Mouse (Mus musculus): ENCODE results near the gene Cpne1.
"Not testable (repeated sequence)": the region's sequence is repeated elsewhere in the genome, so short reads cannot be mapped to it uniquely, and the experiment has no call there.

The Cpne1 gene

DNA sequence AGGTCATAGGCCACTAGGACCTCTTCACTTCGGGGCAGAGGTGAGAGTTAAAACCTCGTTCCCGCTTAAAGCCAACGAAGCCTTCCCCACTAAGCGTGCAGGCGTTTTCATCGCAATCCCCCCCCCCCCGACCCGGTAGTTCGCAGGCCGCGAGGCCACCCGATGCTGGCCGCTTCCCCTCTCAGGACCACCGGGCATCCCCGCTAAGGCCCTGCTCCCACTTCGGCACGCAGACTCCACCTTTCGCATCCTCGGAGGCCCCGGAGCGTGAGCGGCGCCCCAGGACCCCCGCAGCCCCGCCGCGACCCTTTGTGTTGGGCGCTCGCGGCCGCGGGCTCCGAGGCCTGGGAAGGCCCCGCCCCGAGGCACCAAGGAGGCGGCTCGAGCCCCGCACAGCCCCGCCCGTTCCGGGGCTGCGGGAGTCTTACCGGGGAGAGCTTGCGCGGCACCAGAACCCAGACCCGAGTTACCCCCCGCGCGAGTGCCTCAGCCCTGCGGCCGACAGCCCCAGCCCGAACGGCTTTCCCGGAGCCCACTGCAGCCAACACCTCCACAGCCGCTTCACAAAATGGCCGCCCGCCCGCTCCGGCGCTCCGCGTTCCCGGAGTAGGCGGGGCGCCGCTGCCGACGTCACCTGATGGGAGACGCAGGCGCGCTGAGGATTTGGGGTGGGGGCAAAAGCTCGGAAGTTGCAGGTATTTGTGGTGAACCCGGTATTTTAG is at the start of gene Cpne1, which contains the start of gene Rbm12:
TSS of gene Cpne1 (minus strand) at position 608 of the 722 bp plus-strand sequence.
TSS of gene Rbm12 (minus strand) at position 621 of the 722 bp plus-strand sequence.
- in situ Hi-C loops (cut with MseI, MboI), result no loop called here

DNA sequence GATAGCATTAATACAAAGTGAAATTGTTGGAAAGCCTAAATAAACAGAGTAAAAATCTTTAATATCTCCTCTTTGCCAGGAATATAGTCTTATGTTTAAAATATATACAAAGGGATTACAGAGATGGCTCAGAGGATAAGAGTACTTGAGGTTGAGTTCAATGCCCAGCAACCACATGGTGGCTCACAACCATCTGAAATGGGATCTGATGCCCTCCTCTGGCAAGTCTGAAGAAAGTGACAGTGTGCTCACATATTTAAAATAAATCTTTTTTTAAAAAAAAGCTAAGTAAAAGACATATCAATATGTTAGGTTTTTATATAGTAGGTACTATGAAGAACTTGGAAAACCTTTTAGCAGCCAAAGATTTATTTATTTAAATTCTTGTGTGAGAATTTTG is 39.8 kb upstream of the Cpne1 start:
- in situ Hi-C loops (cut with MseI, MboI), result no loop called here

GRCm38 (mm10) chr2:156147316-156147915 is 35.7 kb upstream of the Cpne1 start:
- in situ Hi-C loops (cut with MseI, MboI), result no loop called here

- in situ Hi-C loops (cut with MseI, MboI), result no loop called here
Observed at GRCm38 (mm10) chr2:156146272-156146989, 34.7 kb upstream of the Cpne1 start.

- in situ Hi-C loops (cut with MseI, MboI), result no loop called here
Observed at GRCm38 (mm10) chr2:156145486-156146130, 33.8 kb upstream of the Cpne1 start.

- in situ Hi-C loops (cut with MseI, MboI), result no loop called here
Observed at GRCm38 (mm10) chr2:156143953-156144724, 32.4 kb upstream of the Cpne1 start, which contains the start of the genes Romo1 and Nfs1. Romo1 (plus strand) TSS chr2:156144039. Nfs1 (minus strand) TSS chr2:156144186.

GRCm38 (mm10) chr2:156143367-156143766 is 31.6 kb upstream of the Cpne1 start:
- in situ Hi-C loops (cut with MseI, MboI), result no loop called here

- in situ Hi-C loops (cut with MseI, MboI), result no loop called here
Observed at GRCm38 (mm10) chr2:156142820-156143219, 31.1 kb upstream of the Cpne1 start.

- in situ Hi-C loops (cut with MseI, MboI), result no loop called here
Observed at GRCm38 (mm10) chr2:156135695-156136094, 23.9 kb upstream of the Cpne1 start.

GRCm38 (mm10) chr2:156134161-156134560 is 22.4 kb upstream of the Cpne1 start:
- in situ Hi-C loops (cut with MseI, MboI), result no loop called here

DNA sequence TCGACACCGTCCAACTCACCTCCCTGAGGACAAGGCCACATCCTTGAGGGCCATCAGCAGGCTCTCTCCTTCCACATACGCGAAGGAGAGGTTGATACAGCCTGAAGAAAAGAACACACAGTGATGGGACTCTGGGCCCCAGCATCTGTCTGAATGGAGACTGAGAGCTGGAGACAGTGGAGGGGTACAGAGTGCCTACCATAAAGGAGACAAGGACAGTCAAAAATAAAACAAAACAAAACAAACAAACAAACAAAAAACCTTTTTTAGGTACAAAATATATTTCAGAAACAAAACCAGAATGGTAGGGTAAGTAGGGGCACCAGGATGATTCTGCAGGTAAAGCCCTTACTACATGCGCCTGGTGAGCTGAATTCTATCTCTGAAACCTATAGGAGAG is 15.2 kb upstream of the Cpne1 start, which contains the start of gene Gm28036:
TSS of gene Gm28036 (minus strand) at position 101 of the 400 bp plus-strand sequence.
- in situ Hi-C loops (cut with MseI, MboI), result no loop called here

- in situ Hi-C loops (cut with MseI, MboI), result no loop called here
Observed at GRCm38 (mm10) chr2:156123731-156124130, 12.0 kb upstream of the Cpne1 start.

DNA sequence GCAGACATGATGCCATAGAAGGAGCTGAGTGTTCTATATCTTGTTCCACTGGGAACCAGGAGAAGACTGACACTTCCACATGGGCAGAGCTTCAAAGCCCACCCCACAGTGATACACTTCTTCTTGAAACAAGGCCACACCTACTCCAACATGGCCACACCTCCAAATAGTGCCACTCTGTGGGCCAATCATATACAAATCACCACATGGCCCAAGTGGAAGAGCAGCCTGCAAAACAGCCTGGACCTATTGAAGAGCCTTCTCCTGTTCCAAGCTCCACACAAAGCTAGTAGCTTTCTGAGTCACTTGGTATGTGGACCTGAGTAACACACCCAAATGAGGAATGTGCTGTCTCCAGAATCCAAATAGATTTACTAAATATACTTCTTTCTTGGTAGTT is 7.8 kb upstream of the Cpne1 start:
- in situ Hi-C loops (cut with MseI, MboI), result no loop called here

DNA sequence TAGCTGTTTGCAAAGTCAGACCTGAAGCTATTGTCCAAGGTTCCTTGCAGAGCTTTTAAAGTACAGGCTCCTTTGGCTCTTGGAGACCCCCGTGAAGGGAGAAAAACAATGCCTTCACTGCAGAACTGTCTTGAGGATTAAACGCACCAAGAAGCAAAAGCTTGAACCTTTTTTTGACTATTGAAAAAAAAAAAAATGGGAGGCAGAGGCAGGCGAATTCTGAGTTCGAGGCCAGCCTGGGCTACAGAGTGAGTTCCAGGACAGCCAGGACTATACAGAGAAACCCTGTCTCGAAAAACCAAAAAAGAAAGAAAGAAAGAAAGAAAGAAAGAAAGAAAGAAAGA is 287 bp upstream of the Cpne1 start:
- in situ Hi-C loops (cut with MseI, MboI), result not testable (repeated sequence)

DNA sequence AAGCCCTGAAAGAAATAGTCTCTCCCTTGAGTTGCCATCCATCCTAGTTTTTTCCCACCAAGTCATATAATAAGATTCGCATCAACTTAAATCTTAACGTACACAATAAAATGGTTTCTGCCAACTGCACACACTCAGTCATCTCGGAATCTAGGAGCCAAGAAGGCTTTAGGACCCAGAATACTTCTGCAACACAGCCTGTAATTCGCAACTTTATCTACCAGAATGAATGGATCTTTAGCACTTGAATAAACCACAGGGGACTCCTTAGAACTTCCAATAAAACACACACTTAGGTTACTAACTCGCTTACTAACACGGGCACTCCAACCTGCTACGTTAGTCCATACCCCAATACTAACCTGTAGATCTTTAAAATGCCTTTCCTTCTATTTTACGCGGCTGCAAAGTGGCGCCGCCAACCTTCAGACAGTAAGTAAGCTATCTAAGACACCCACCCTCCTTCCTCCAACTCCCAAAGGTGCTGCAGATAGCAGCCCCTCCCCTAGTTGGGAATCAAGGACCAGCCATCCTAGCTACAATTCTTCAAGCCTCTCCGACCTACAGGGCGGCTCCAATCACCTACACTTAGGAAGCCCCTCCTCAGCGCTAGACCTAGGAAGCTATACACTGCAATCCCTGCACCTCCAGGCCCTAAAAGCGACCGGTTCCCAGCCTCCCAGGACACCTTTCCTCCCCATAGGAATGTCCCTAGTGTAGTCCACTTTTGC is 973 bp downstream of the Cpne1 start:
- in situ Hi-C loops (cut with MseI, MboI), result no loop called here

DNA sequence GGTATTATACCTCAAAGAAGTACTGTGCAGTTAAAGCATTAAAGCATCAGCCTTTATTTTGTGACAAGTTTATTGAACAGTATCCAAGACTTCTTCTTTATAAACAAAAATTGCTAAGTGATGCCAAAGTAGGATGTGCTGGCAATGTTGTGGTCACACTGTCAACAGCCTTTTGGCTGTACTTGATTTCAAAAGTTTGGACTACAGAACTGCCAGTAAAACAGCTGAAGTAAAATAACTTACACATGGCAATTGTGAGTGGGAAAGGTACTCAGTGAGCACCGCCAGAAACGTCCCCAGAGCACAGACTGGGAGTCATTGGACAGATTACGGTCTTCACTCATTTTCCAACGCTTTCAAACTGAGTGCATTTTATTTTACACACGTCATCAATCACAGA is 19.8 kb downstream of the Cpne1 start:
- in situ Hi-C loops (cut with MseI, MboI), result no loop called here

- in situ Hi-C loops (cut with MseI, MboI), result no loop called here
Observed at GRCm38 (mm10) chr2:156089799-156090198, 22.0 kb downstream of the Cpne1 start.

GRCm38 (mm10) chr2:156087391-156088110 is 24.2 kb downstream of the Cpne1 start:
- in situ Hi-C loops (cut with MseI, MboI), result no loop called here

GRCm38 (mm10) chr2:156084541-156084940 is 27.2 kb downstream of the Cpne1 start:
- in situ Hi-C loops (cut with MseI, MboI), result no loop called here

GRCm38 (mm10) chr2:156080391-156080790 is 31.4 kb downstream of the Cpne1 start:
- in situ Hi-C loops (cut with MseI, MboI), result no loop called here

Measured in mouse trophoblast stem cell (cell line).